Mouse (Mus musculus) heart, embryonic 14.5 days (tissue): ENCODE results near the gene Lgr5. TPM values are rescaled to one million over a fixed set of nuclear protein-coding genes. Genes with fewer than 3 reads are reported as not detected.

ENCODE experiments used
- ATAC-seq: fragments of 200-750 bp; cut with Nextera tagmentation; 2 replicates; pipeline ENCODE4 v1.8.0; 2017; ENCODE audit warnings: low read depth, moderate TSS enrichment; ENCODE audit not compliant: insufficient number of reproducible peaks, insufficient read depth, low FRiP score
- H3K27ac ChIP-seq, 2 experiments: fragments of 200-500 bp in 1 of 2; fragments of 300-500 bp in 1 of 2; sonication (generic) in 1 of 2; replicated peaks in 1 of 2; 2 replicates each; pipeline ENCODE4 v1.5.1; 2012 to 2014; ENCODE audit warnings: low read depth in 2 of 2, low read length in 2 of 2, control low read depth in 1 of 2, mild to moderate bottlenecking in 1 of 2, mixed read lengths in 1 of 2; ENCODE audit not compliant: control insufficient read depth in 1 of 2, insufficient read depth in 1 of 2
- H3K27me3 ChIP-seq: fragments of 300-500 bp; sonication (generic); 2 replicates; pipeline ENCODE4 v1.6.1; 2014; ENCODE audit warnings: mild to moderate bottlenecking, low read length, control low read depth; ENCODE audit not compliant: control insufficient read depth, insufficient read depth
- H3K36me3 ChIP-seq: fragments of 300-500 bp; sonication (generic); 2 replicates; pipeline ENCODE4 v1.6.1; 2014; ENCODE audit warnings: mild to moderate bottlenecking, control low read depth, low read length, mixed read lengths; ENCODE audit not compliant: control insufficient read depth, insufficient read depth
- H3K4me1 ChIP-seq, 2 experiments: fragments of 200-500 bp in 1 of 2; fragments of 300-500 bp in 1 of 2; sonication (generic) in 1 of 2; 2 replicates each; pipeline ENCODE4 v1.6.1; 2012 to 2014; ENCODE audit warnings: low read length in 2 of 2, control low read depth in 1 of 2, mixed read lengths in 1 of 2; ENCODE audit not compliant: control insufficient read depth in 2 of 2, insufficient read depth in 2 of 2
- H3K4me2 ChIP-seq: fragments of 300-500 bp; sonication (generic); 2 replicates; pipeline ENCODE4 v1.6.1; 2014; ENCODE audit warnings: mild to moderate bottlenecking, low read length
- H3K4me3 ChIP-seq, 2 experiments: fragments of 200-500 bp in 1 of 2; fragments of 300-500 bp in 1 of 2; sonication (generic) in 1 of 2; 2 replicates each; pipeline ENCODE4 v1.5.1; 2012 to 2014; ENCODE audit warnings: low read length in 2 of 2, mild to moderate bottlenecking in 2 of 2, control low read depth in 1 of 2, low read depth in 1 of 2, moderate library complexity in 1 of 2; ENCODE audit not compliant: control insufficient read depth in 1 of 2, insufficient read depth in 1 of 2
- H3K9ac ChIP-seq: fragments of 300-500 bp; sonication (generic); 2 replicates; pipeline ENCODE4 v1.6.1; 2014; ENCODE audit warnings: mild to moderate bottlenecking, low read length
- H3K9me3 ChIP-seq: fragments of 300-500 bp; sonication (generic); 2 replicates; pipeline ENCODE4 v1.6.1; 2016; ENCODE audit warnings: low read length, control low read depth; ENCODE audit not compliant: control insufficient read depth
- WGBS: fragments of 180-500 bp; shearing (Covaris S2); extraction: QIAGEN DNeasy Blood & Tissue Kit; methylation state at CpG from one replicate; pipeline ENCODE4 v1.1.7; 2014; 5-methylcytosine and 5-hydroxymethylcytosine counted together
- polyA plus RNA-seq: library from polyadenylated mRNA; unstranded; fragments of >200 nt; fragmentation: Nextera tagmentation; extraction: Ambion mirVana; gene quantifications from 2 replicates; pipeline ENCODE4 v1.2.1, GENCODE M21; 2014

Lgr5 gene
- 0.19 and 0.32 TPM in 2 replicates for polyA plus RNA-seq

DNA sequence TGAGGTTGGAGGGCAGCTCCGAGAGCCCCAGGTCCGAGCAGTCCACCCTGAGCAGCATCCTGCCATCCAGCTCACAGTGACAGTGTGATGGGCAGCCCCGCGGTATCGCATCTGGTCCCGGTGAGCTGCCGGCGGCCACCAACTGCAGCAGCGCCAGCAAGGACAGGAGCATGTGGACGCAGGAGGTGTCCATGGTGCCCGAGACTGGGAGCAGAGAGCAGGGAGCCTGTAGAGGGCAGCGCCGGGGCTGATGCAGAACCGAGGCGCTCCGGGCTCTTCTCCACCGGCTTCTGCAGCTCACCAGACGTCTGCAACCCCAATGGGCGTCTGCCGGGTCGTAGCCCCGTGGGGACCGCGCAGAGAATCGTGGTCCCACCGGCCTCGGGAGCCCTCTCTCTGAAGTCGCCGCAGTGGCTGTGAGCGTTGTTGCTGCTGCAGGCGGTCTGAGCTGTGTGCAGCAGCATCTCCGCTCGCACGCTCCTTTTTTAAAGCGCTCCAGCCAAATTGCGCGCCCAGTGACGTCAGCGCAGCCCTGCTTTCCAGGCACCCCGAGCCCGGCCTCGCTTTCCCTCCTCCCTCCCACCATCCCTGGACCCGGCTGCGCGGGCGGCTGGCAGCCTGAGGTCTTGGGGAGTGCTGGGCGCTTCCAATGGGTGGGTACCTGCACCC is at the start of gene Lgr5:
Lgr5 (minus strand) TSS at position 480 of the 669 bp plus-strand sequence.
- Histone ChIP-seq H3K4me2 (peak within 1 kb of the TSS; percentile 97), H3K4me3 (peak within 1 kb of the TSS; percentile 49 to 57), H3K27ac (no peak within 1 kb of the TSS), H3K4me1 (peaks cover 6 to 21% of the 10 kb centered on the region in 2 experiments), H3K36me3 (no peaks in the 10 kb centered on the region), H3K9ac (peak within 1 kb of the TSS; percentile 21; the same call in 1 of the 2 replicates), H3K9me3 (no peaks in the 10 kb centered on the region), H3K27me3 (peaks cover 59% of the 10 kb centered on the region)
- peak; percentile 77 for ATAC-seq
- WGBS = 0% methylated on average over 47 of the region's 47 CpGs

DNA sequence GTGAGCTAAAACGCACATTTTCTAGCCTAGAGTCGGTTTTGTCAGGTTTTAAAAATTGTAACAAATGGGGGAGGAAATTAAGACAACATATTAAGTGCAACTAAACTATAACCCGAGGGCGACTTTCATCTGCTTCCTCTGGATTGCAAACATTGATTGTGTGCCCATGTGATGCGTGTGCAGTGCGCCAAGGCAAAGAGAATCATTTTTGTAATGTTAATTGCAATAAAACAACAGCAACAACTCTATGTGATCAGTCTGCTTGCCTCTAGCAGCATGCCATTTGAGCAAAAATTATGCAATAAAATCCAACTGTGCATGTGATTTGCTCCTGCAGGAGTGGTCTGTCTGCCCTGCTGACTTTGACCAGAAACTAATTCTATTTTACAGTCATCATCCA is 39.1 kb upstream of the Lgr5 start:
- H3K36me3 ChIP-seq = no peaks in the 10 kb centered on the region
- no peak for ATAC-seq
- no peaks in the 10 kb centered on the region; a peak in 1 of 4 replicates for H3K4me1 ChIP-seq
- H3K4me3 ChIP-seq = no peak overlapping the region
- 82% methylated on average over 6 of the region's 6 CpGs for WGBS
- no peaks in the 10 kb centered on the region for H3K9me3 ChIP-seq
- no peaks in the 10 kb centered on the region for H3K27me3 ChIP-seq
- no peak overlapping the region for H3K4me2 ChIP-seq
- no peak overlapping the region for H3K27ac ChIP-seq
- no peak overlapping the region for H3K9ac ChIP-seq

DNA sequence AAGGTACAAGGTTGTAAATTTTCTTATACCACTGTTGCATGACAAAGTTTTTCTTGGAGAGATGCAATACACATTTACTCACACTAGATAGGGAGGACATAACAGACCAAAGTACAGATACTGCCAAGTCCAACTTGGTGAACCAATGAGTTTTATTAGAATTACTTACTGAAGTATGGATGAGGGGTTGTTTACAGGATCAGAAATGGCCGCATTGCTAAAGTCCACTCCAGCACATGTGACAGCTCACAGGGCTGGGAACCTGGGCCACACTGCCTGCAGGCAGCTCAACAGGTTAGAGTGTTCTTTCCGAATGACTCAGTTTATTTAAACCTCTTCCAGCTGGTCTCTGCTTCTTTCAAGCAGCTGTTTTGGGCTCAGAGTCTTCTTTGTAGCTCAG is 37.4 kb upstream of the Lgr5 start:
- WGBS = 81% methylated on average over 2 of the region's 2 CpGs

DNA sequence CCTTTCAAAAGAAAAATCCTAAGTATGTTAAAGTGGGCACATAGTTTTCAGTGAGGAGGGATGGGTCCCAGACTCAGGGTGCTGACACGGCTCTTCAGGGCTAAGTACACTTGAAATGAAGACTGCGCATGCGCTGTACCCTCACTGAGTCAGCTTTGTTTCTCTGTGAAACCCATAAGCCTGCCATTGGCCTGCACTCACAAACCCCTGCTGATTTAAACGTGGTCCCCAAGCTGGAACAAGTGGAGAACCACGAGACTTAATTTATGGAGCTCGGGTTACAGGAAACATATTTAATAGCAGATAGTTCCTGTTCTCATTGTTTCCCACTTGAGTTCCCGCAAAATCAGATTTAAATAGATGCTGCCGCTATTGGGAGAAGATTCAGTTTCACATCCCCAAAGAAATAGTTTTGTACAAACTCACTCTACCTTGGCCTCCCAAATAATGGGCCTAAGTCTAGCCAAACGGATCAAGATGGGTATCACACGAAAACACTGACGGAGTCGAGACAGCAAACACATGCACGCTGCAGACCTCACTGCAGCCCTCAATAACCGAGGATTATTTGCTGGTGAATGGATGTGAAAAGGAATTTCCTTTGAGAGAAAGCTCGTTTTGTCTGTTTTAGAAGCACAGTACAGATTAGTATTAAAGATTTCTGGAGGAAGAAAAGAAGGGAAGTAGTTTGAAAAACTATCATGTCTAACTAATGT is 36.5 kb upstream of the Lgr5 start:
- Histone ChIP-seq H3K4me3 (no peak overlapping the region), H3K27ac (no peak overlapping the region), H3K27me3 (no peaks in the 10 kb centered on the region), H3K4me2 (peak overlapping the region; percentile 39; the same call in 1 of the 2 replicates), H3K9me3 (no peaks in the 10 kb centered on the region), H3K9ac (no peak overlapping the region), H3K4me1 (no peaks in the 10 kb centered on the region; a peak in 1 of 4 replicates), H3K36me3 (no peaks in the 10 kb centered on the region)
- no peak for ATAC-seq
- 62% methylated on average over 15 of the region's 15 CpGs for WGBS

More for the DNA sequence above, 37.4 kb upstream of the Lgr5 start:
- no peak overlapping the region for H3K9ac ChIP-seq
- no peak overlapping the region for H3K4me2 ChIP-seq
- H3K9me3 ChIP-seq = no peaks in the 10 kb centered on the region
- no peaks in the 10 kb centered on the region for H3K36me3 ChIP-seq
- H3K4me1 ChIP-seq = no peaks in the 10 kb centered on the region; a peak in 1 of 4 replicates
- no peak overlapping the region for H3K4me3 ChIP-seq
- ATAC-seq = no peak
- no peak overlapping the region for H3K27ac ChIP-seq
- H3K27me3 ChIP-seq = no peaks in the 10 kb centered on the region

DNA sequence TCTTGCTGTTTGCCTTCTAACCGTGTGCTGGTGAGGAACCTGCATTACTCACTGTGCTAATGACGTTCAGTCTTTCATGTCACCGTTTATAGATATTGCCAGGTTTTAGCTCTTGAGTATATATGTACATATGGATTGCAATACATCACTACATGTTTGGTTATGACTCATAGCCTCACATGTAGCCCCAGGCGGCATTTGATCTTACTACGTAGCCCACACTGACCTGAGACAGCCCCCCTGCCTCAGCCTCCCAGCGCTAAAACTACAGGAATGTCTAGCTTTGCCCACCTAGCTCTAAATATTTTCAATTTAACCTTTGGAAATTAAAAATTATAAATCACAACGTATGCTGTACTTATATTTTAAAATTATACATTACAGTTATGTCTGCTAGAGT is 35.9 kb upstream of the Lgr5 start:
- 72% methylated on average over 7 of the region's 7 CpGs for WGBS
- no peak for ATAC-seq
- no peaks in the 10 kb centered on the region for H3K27me3 ChIP-seq
- H3K4me1 ChIP-seq = no peaks in the 10 kb centered on the region; a peak in 1 of 4 replicates
- no peak overlapping the region for H3K9ac ChIP-seq
- peak overlapping the region; percentile 39; the same call in 1 of the 2 replicates for H3K4me2 ChIP-seq
- no peaks in the 10 kb centered on the region for H3K9me3 ChIP-seq
- H3K27ac ChIP-seq = no peak overlapping the region
- no peak overlapping the region for H3K4me3 ChIP-seq
- no peaks in the 10 kb centered on the region for H3K36me3 ChIP-seq

DNA sequence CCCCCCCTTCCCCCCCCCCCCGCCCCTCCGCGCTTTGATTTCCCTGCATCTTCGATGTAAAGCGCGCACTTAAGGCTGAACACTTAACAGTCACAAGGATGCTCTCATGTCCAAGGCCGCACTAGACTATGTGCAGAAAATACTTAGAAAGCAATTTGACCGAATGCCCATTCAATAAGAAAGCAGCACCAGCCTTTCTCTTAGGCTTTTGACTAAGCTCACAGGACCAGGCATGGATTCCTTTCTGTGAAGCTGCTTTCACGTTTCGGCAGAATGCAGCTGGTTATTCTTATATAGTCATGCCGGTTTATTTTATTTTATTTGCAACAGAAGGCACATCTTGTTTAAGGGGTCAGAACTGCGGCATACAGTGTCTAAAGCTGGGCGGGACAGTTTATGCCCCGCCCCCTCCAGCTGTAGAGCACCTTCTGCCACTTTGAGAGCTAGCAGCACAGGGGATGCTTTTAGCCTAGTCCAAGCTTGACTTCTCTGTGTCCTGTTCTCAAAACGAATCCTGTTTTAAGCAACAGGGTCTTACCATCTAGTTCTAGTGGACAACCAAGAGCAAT is 30.8 kb upstream of the Lgr5 start:
- Histone ChIP-seq H3K9ac (no peak overlapping the region), H3K27ac (no peak overlapping the region), H3K4me3 (peak overlapping the region; percentile 4 to 19; a peak in 2 of 4 replicates), H3K9me3 (no peaks in the 10 kb centered on the region), H3K4me2 (peak overlapping the region; percentile 48), H3K36me3 (no peaks in the 10 kb centered on the region), H3K4me1 (no peaks in the 10 kb centered on the region), H3K27me3 (no peaks in the 10 kb centered on the region)
- 21% methylated on average over 15 of the region's 15 CpGs for WGBS
- ATAC-seq = no peak

DNA sequence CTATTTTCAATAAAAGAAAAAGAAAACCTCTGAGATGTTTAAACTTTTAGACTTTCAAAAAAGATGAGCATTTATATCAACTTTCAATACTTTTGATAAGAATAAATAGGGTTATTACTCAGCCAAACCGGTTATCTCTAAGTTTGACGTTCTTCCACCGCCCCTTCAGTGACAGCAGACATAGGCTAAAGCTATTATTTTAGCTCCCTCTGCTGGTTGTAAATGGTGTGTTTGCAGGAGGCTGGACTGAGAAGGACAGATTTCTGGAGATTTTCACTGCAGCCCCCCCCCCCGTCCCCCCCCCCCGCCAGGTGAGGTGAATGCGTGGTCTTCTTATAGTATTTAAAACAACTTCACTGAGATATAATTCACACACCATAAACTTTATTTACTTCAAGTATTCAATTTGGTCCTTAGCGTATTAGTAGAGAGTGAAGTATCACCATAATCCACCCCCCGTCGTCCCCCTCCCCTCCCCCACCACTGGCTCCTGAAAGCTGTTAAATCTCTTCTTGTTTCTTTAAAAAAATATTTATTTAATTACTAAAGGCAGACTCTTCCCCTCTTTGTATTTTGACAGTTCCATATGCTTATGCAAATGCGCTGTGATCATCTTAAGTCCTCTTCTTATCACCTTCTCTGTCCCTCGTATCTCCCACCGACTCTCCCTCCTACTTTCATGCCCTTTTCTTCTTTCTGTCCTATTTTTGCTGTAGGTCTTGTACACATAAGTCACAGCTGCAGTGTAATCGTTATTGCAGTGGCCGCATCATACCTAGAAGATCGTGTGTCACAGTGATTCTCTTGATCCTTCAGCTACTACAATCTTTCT is 30.1 kb upstream of the Lgr5 start:
- WGBS = 16% methylated on average over 12 of the region's 15 CpGs
- Histone ChIP-seq H3K9me3 (no peaks in the 10 kb centered on the region), H3K4me2 (peak overlapping the region; percentile 48), H3K4me1 (no peaks in the 10 kb centered on the region), H3K9ac (no peak overlapping the region), H3K36me3 (no peaks in the 10 kb centered on the region), H3K4me3 (peak overlapping the region in 1 of 2 experiments; percentile 19; a peak in 2 of 4 replicates), H3K27me3 (no peaks in the 10 kb centered on the region), H3K27ac (no peak overlapping the region)
- ATAC-seq = no peak
